In genomic region chr6:107012938-107013511, GRCm38 (mm10) we compare ENCODE assay signal across 8 mouse cellular contexts.
DNase-seq lines count a peak whose midpoint lies in the region; ATAC-seq and TF ChIP-seq lines count a peak whose summit lies in the region.

No protein-coding gene starts in this region.

- H3K27me3 ChIP-seq in lung, embryonic 14.5 days (ENCODE audit: insufficient read depth, low read length), result no peaks in the 10 kb centered on the region
- H3K27me3 ChIP-seq in forebrain, embryonic 14.5 days (replicated peaks; ENCODE audit: control insufficient read depth, insufficient read depth, low read length), result no peaks in the 10 kb centered on the region
- no peaks in the 10 kb centered on the region for H3K27me3 ChIP-seq in limb, embryonic 10.5 days (ENCODE audit: low read depth, poor library complexity, severe bottlenecking)
- no peaks in the 10 kb centered on the region for H3K27me3 ChIP-seq in stomach, embryonic 14.5 days (ENCODE audit: control insufficient read depth, insufficient read depth, low read length)

- H3K9me3 ChIP-seq in lung, embryonic 14.5 days (ENCODE audit: low read depth, low read length), result no peaks in the 10 kb centered on the region
- H3K9me3 ChIP-seq in forebrain, embryonic 14.5 days (replicated peaks; ENCODE audit: control insufficient read depth, low read length), result no peaks in the 10 kb centered on the region
- no peaks in the 10 kb centered on the region for H3K9me3 ChIP-seq in limb, embryonic 10.5 days (replicated peaks)
- H3K9me3 ChIP-seq in stomach, embryonic 14.5 days (ENCODE audit: control insufficient read depth, low read depth, low read length), result no peaks in the 10 kb centered on the region

- DNase-seq in lung, embryonic 14.5 days, result peak; percentile 49
- no peak for DNase-seq in lung, postnatal 4 days
- peak; percentile 37 for DNase-seq in forebrain, embryonic 14.5 days (ENCODE audit: low spot score)
- DNase-seq in limb, embryonic 10.5 days (ENCODE audit: low spot score), result peak; percentile 29
- no peak for DNase-seq in frontal cortex, postnatal 25 days (ENCODE audit: low spot score in 2 of 2)
- no peak for DNase-seq in testis, postnatal 10 days (ENCODE audit: low spot score)
- no peak for DNase-seq in left cerebral cortex, adult 9 months (ENCODE audit: low spot score in 2 of 2)

- no peak overlapping the region for H3K4me3 ChIP-seq in lung, embryonic 14.5 days (ENCODE audit: low read depth, low read length)
- H3K4me3 ChIP-seq in forebrain, embryonic 14.5 days (ENCODE audit: low read depth, low read length), result no peak overlapping the region
- no peak overlapping the region for H3K4me3 ChIP-seq in limb, embryonic 10.5 days
- no peak overlapping the region for H3K4me3 ChIP-seq in stomach, embryonic 14.5 days (ENCODE audit: low read depth, low read length)

- ATAC-seq in lung, embryonic 14.5 days (ENCODE audit: insufficient read depth), result peak; percentile 49; the same call in 1 of the 2 replicates
- ATAC-seq in forebrain, embryonic 14.5 days, result peak; percentile 70
- peak; percentile 61; the same call in 1 of the 2 replicates for ATAC-seq in stomach, embryonic 14.5 days (ENCODE audit: insufficient number of reproducible peaks, insufficient read depth, low FRiP score, low read depth)

- no peak overlapping the region for H3K9ac ChIP-seq in lung, embryonic 14.5 days
- H3K9ac ChIP-seq in forebrain, embryonic 14.5 days (ENCODE audit: low read length), result no peak overlapping the region
- H3K9ac ChIP-seq in stomach, embryonic 14.5 days (replicated peaks; ENCODE audit: low read depth, low read length), result no peak overlapping the region

- peak overlapping the region; percentile 20; the same call in 1 of the 2 replicates for H3K4me2 ChIP-seq in lung, embryonic 14.5 days
- peak overlapping the region; percentile 26 for H3K4me2 ChIP-seq in forebrain, embryonic 14.5 days (ENCODE audit: low read length)
- peak overlapping the region; percentile 25 for H3K4me2 ChIP-seq in stomach, embryonic 14.5 days (replicated peaks; ENCODE audit: low read depth, low read length)

- 10% methylated on average over 9 of the region's 9 CpGs for WGBS in lung, embryonic 14.5 days
- 14% methylated on average over 9 of the region's 9 CpGs for WGBS in forebrain, embryonic 14.5 days
- 54% methylated on average over 9 of the region's 9 CpGs for WGBS in limb, embryonic 10.5 days
- WGBS in stomach, embryonic 14.5 days, result 11% methylated on average over 9 of the region's 9 CpGs

- TF ChIP-seq CTCF in lung, embryonic 14.5 days (IDR thresholded peaks at IDR 0.05; ENCODE audit: low read depth), result no peak

- H3K4me1 ChIP-seq in lung, embryonic 14.5 days (ENCODE audit: insufficient read depth), result no peaks in the 10 kb centered on the region
- peaks cover 10% of the 10 kb centered on the region for H3K4me1 ChIP-seq in forebrain, embryonic 14.5 days (ENCODE audit: control insufficient read depth, insufficient read depth, low read length)
- H3K4me1 ChIP-seq in limb, embryonic 10.5 days, result 0 out of 2 replicates have a peak, but pooled peaks cover 4% of the 10 kb centered on the region
- H3K4me1 ChIP-seq in stomach, embryonic 14.5 days (ENCODE audit: control insufficient read depth, insufficient read depth, low read length), result no peaks in the 10 kb centered on the region

- no peaks in the 10 kb centered on the region for H3K36me3 ChIP-seq in lung, embryonic 14.5 days (ENCODE audit: insufficient read depth)
- no peaks in the 10 kb centered on the region for H3K36me3 ChIP-seq in forebrain, embryonic 14.5 days (ENCODE audit: control insufficient read depth, insufficient read depth, low read length)
- H3K36me3 ChIP-seq in limb, embryonic 10.5 days, result no peaks in the 10 kb centered on the region
- no peaks in the 10 kb centered on the region for H3K36me3 ChIP-seq in stomach, embryonic 14.5 days (ENCODE audit: control insufficient read depth, insufficient read depth, low read length)

- H3K27ac ChIP-seq in lung, embryonic 14.5 days (ENCODE audit: low read depth), result no peak overlapping the region
- H3K27ac ChIP-seq in forebrain, embryonic 14.5 days (ENCODE audit: low read depth, low read length), result no peak overlapping the region
- no peak overlapping the region for H3K27ac ChIP-seq in limb, embryonic 10.5 days
- H3K27ac ChIP-seq in stomach, embryonic 14.5 days (ENCODE audit: low read length), result no peak overlapping the region

Comparison
In these comparisons a context has a peak if more than half of its experiments do, and no peak if none do; other contexts are left out.
1. DNase-seq: peak in lung, embryonic 14.5 days (single experiment), forebrain, embryonic 14.5 days (single experiment) and limb, embryonic 10.5 days (single experiment); none in lung, postnatal 4 days (0 of 2), frontal cortex, postnatal 25 days (0 of 2), testis, postnatal 10 days (single experiment) and left cerebral cortex, adult 9 months (0 of 2).
2. Peak in every context shown above with its lines, with median percentiles within 50 percentile points of each other: ATAC-seq and H3K4me2 ChIP-seq.